Mouse (Mus musculus) testis, adult 2 months (tissue): ENCODE measurements around the gene Zfp189. TPM values are rescaled to one million over a fixed set of nuclear protein-coding genes. Genes with fewer than 3 reads are reported as not detected.
"Not testable (repeated sequence)": the region's sequence is repeated elsewhere in the genome, so short reads cannot be mapped to it uniquely, and the experiment has no call there.

Source experiments
- H3K27ac ChIP-seq: fragments of 200-500 bp; 2 replicates; pipeline ENCODE4 v1.5.1; 2012; ENCODE audit warnings: low read depth, low read length; ENCODE audit not compliant: control insufficient read depth, insufficient read depth
- H3K27me3 ChIP-seq: fragments of 200-500 bp; 2 replicates; pipeline ENCODE4 v1.6.1; 2012; ENCODE audit warnings: mild to moderate bottlenecking, low read length, moderate library complexity; ENCODE audit not compliant: control insufficient read depth, insufficient read depth
- H3K36me3 ChIP-seq: fragments of 200-500 bp; 2 replicates; pipeline ENCODE4 v1.6.1; 2012; ENCODE audit warnings: mild to moderate bottlenecking, low read length; ENCODE audit not compliant: control insufficient read depth, insufficient read depth
- H3K4me1 ChIP-seq: fragments of 200-500 bp; 2 replicates; pipeline ENCODE4 v1.6.1; 2012; ENCODE audit warnings: low read length; ENCODE audit not compliant: control insufficient read depth, insufficient read depth
- H3K4me3 ChIP-seq: fragments of 200-500 bp; 2 replicates; pipeline ENCODE4 v1.5.1; 2012; ENCODE audit warnings: low read depth, mild to moderate bottlenecking, low read length, moderate library complexity, mixed read lengths; ENCODE audit not compliant: control insufficient read depth
- CTCF ChIP-seq: fragments of 200-500 bp; IDR thresholded peaks from 2 replicates; pipeline ENCODE4 v1.5.1; 2012; ENCODE audit warnings: low read depth, mild to moderate bottlenecking, inconsistent platforms, low read length, moderate library complexity; ENCODE audit not compliant: control insufficient read depth, insufficient read depth, insufficient replicate concordance
- POLR2A ChIP-seq: fragments of 200-500 bp; IDR thresholded peaks from 2 replicates; pipeline ENCODE4 v1.6.1; 2012; ENCODE audit warnings: low read depth, mild to moderate bottlenecking, inconsistent platforms, low read length, moderate library complexity; ENCODE audit not compliant: control insufficient read depth
- polyA plus RNA-seq: library from polyadenylated mRNA; depleted of rRNA; stranded (reverse); fragments of >200 nt; gene quantifications from 2 replicates; pipeline ENCODE4 v1.2.3, GENCODE M21; 2012

Gene Zfp189
- polyA plus RNA-seq, 1 experiment = 4.9 TPM

GRCm38 (mm10) chr4:49480896-49481295, 40.1 kb upstream of the Zfp189 start:
- Histone ChIP-seq H3K27ac (no peak overlapping the region), H3K4me3 (no peak overlapping the region)
- TF ChIP-seq CTCF (no peak), POLR2A (no peak)

GRCm38 (mm10) chr4:49485442-49485841, 35.5 kb upstream of the Zfp189 start:
- no peaks in the 10 kb centered on the region for H3K36me3 ChIP-seq
- no peak overlapping the region for H3K27ac ChIP-seq
- no peak overlapping the region for H3K4me3 ChIP-seq
- H3K4me1 ChIP-seq = peaks cover 2% of the 10 kb centered on the region
- no peaks in the 10 kb centered on the region for H3K27me3 ChIP-seq
- TF ChIP-seq POLR2A (no peak), CTCF (no peak)

More at GRCm38 (mm10) chr4:49480896-49481295, 40.1 kb upstream of the Zfp189 start:
- Histone ChIP-seq H3K36me3 (no peaks in the 10 kb centered on the region), H3K4me1 (peaks cover 4% of the 10 kb centered on the region), H3K27me3 (no peaks in the 10 kb centered on the region)

DNA sequence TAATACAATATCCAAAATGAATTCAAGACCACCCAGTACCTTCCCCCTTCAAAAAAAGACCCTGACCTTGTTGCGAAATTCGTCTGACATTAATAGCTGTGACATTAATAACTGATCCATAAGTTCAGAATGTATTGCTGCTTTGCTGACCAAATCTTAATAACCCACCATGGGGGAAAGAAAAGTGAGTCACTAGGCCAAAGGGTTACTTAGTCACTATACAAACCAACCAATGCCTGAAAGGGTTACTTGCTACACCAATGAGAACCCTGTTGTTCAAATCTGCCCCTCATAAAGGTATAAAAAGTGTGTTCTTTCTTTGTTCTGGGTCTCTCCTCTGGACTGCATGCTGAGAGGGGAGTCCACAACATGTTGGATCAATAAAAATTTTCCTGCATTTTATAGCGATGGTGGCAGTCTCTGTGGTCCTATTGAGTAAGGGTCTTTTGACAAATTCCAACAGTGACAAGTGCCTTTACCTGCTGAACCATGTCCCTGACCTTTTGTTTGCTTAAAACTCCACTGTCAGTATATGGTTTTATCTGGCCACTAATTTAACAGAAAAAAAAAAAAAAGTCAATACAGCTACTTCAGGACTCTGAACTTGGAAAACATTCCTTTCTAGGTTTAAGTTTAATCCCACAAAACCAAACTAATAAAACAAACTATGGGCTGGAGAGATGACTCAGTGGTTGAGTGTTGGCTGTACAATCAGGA, 34.9 kb upstream of the Zfp189 start:
- H3K36me3 ChIP-seq, H3K27me3 ChIP-seq, H3K27ac ChIP-seq, H3K4me3 ChIP-seq, H3K4me1 ChIP-seq: not testable (repeated sequence)

DNA sequence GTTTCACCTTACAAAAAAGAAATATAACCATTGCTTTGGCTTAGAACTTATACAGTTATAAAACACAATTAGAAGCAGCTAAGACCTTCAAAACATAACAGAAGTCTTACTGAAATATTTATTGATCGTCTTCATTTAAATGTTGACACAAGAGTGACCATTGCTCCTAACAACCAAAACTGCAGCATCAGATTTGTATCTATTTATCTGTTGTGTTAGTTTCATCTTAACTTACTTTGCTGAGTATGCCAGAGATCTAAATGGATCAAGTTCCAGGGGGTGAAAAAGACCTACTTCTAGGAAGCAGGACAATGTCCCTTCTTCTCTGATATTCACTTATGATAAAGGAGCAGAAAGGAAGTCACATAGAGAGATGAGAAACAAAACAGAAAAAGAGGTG, 17.4 kb upstream of the Zfp189 start:
- Histone ChIP-seq H3K4me3 (no peak overlapping the region), H3K27ac (no peak overlapping the region), H3K27me3 (no peaks in the 10 kb centered on the region), H3K36me3 (no peaks in the 10 kb centered on the region), H3K4me1 (no peaks in the 10 kb centered on the region)
- TF ChIP-seq CTCF = no peak
- no peak for TF ChIP-seq POLR2A

DNA sequence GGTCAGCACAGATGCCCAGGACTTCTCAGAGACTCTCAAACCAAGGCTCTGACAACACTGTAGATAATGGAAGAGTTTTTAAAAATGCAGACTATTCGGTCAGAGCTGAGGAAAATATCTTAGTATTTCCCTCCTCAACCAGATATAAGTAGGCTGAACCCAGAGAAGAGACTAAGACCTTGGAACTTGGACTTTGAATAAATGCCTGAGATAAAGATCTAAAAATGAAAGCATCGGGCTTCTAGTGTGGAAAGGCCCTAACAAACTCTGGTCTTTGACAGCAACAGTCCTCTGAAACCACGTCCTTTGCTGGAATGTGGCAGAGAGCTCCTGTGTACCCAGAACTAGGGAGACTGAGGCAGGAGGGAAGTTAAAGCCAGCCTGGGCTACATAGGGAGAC, 14.6 kb upstream of the Zfp189 start, which contains the start of gene Baat:
Gene Baat, minus strand, starts transcription at position 172 of the 400 bp plus-strand sequence.
- Histone ChIP-seq H3K36me3 (no peaks in the 10 kb centered on the region), H3K27ac (no peak within 1 kb of the TSS), H3K4me1 (no peaks in the 10 kb centered on the region), H3K27me3 (no peaks in the 10 kb centered on the region), H3K4me3 (no peak within 1 kb of the TSS)
- TF ChIP-seq CTCF = no peak
- TF ChIP-seq POLR2A = no peak

- no peaks in the 10 kb centered on the region for H3K4me1 ChIP-seq
- TF ChIP-seq CTCF (no peak), POLR2A (no peak)
- H3K36me3 ChIP-seq = no peaks in the 10 kb centered on the region; the same call in 1 of the 2 replicates
Observed at GRCm38 (mm10) chr4:49509183-49509582, 11.8 kb upstream of the Zfp189 start.

DNA sequence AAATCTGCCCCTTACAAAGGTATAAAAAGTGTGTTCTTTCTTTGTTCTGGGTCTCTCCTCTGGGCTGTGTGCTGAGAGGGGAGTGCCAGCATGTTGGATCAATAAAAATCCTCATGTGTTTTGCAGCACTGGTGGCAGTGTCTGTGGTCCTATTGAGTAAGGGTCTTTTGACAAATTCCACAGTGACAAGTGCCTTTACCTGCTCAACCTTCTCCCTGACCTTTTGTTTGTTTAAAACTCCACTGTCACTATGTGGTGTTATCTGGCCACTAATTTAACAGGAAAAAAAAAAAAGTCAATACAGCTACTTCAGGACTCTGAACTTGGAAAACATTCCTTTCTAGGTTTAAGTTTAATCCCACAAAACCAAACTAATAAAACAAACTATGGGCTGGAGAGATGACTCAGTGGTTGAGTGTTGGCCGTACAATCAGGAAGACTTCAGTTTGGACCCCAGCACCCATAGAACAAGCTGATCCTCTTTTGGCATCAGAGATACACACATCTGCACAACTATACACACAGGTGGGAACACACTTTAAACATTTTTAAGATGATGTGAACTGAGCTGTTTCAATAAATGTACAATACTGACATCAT, 10.6 kb upstream of the Zfp189 start:
- H3K27ac ChIP-seq, H3K4me3 ChIP-seq, H3K4me1 ChIP-seq, H3K36me3 ChIP-seq, H3K27me3 ChIP-seq: not testable (repeated sequence)

More at GRCm38 (mm10) chr4:49509183-49509582, 11.8 kb upstream of the Zfp189 start:
- H3K27ac ChIP-seq = no peak overlapping the region
- no peak overlapping the region for H3K4me3 ChIP-seq
- H3K27me3 ChIP-seq = no peaks in the 10 kb centered on the region

DNA sequence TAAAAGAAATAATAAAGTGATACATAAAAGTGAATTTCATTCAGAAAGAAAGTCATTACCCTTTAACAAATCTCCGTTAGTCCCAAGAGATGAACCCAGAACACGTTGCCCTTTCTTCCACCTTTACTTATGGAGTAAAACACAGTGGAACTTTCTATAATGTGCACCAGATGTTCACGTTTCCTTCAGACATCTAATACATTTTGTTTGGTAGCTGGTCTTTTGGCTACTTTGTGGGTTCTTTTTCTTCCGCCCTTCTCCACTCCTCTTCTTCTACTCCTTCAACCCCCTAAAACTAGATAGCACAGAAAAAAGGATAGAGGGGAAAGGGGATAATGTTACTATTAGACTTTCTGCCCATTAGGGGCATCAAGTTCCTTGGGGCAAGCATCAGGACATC, 8.3 kb upstream of the Zfp189 start:
- H3K4me1 ChIP-seq = no peaks in the 10 kb centered on the region
- TF ChIP-seq POLR2A = no peak
- TF ChIP-seq CTCF = no peak
- no peak overlapping the region for H3K27ac ChIP-seq
- H3K4me3 ChIP-seq = no peak overlapping the region
- H3K36me3 ChIP-seq = no peaks in the 10 kb centered on the region; the same call in 1 of the 2 replicates
- no peaks in the 10 kb centered on the region for H3K27me3 ChIP-seq
